Mouse (Mus musculus): Measurements from ENCODE around the gene Gm21973. TPM values are rescaled to one million over a fixed set of nuclear protein-coding genes. Genes with fewer than 3 reads are reported as not detected.

Gm21973 gene
- not detected in 2 replicates for polyA plus RNA-seq (2016; fragmentation: Nextera tagmentation; extraction: Ambion mirVana)

DNA sequence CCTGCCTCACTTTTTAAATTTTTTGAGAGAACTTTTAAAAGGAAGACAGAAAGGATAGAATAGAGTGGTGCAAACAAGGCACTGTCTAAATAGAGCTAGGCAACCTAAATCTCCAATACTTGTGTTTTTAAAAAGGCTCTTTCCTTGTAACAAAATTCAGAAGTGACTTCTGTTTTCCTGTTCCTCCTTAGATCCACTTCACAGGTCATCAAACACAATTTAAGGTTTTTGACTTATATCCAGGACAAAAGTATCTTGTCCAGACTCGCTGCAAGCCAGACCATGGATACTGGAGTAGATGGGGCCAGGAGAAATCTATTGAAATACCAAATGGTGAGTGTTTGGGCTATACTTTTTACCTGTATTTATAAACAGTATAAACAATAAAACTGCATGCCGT, at the start of gene Gm21973:
Gene Gm21973, plus strand, starts transcription at position 301 of the 400 bp plus-strand sequence.
- Histone ChIP-seq H3K27me3 (replicated peaks) (no peaks in the 10 kb centered on the region), H3K4me1 (no peaks in the 10 kb centered on the region), H3K9me3 (replicated peaks) (no peaks in the 10 kb centered on the region), H3K9ac (no peak within 1 kb of the TSS), H3K36me3 (no peaks in the 10 kb centered on the region), H3K4me3 (no peak within 1 kb of the TSS), H3K27ac (no peak within 1 kb of the TSS), H3K4me2 (no peak within 1 kb of the TSS)
- ATAC-seq = no peak
- WGBS (ENCODE audit: insufficient replicate concordance) = 61% methylated on average over 2 of the region's 2 CpGs

DNA sequence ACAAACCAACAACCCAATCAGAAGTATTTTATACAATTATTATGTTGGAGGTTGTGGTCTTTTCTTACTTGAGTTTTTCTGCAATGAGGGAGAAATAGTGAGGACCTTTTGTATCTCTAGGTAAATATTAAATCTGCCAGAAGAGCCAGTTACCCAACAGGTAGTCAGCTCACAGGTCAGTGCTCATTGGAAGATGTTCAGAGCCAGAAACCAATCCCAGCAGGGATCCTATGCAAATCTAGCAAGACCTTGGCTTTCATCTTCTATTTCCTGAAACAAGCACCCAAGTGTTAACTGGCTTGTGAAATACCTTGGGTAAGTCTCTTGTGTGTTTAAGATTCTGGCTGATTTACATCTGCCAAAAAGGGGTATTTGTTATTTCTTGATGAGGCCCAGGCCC, 48.8 kb upstream of the Gm21973 start:
- no peak overlapping the region for H3K27ac ChIP-seq
- no peak overlapping the region for H3K4me2 ChIP-seq
- ATAC-seq = no peak
- H3K36me3 ChIP-seq = no peaks in the 10 kb centered on the region
- no peaks in the 10 kb centered on the region for H3K9me3 ChIP-seq (replicated peaks)
- no peak overlapping the region for H3K9ac ChIP-seq
- H3K27me3 ChIP-seq (replicated peaks) = no peaks in the 10 kb centered on the region
- H3K4me1 ChIP-seq = no peaks in the 10 kb centered on the region
- no peak overlapping the region for H3K4me3 ChIP-seq

DNA sequence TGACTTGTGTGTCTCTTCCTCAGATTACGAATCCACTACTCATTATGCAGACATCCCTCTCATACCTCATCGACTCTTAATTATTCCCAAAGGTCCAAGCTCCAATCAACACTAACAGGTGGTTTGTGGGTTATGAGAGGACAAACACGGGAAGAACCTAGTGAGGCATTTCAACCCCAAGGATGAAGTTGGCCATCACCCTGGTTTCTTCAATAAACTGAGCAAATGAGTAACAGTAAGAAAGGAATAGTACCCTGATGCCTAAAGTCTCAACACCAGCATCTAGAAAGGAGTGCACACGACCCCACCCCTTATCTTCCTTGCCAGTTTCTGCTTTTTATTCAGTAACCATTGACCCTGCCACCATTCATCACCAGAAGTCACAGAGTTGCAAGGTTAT, 47.7 kb upstream of the Gm21973 start:
- Histone ChIP-seq H3K4me1 (no peaks in the 10 kb centered on the region), H3K36me3 (no peaks in the 10 kb centered on the region), H3K9ac (no peak overlapping the region), H3K27ac (no peak overlapping the region), H3K9me3 (replicated peaks) (no peaks in the 10 kb centered on the region), H3K4me2 (no peak overlapping the region), H3K27me3 (replicated peaks) (no peaks in the 10 kb centered on the region), H3K4me3 (no peak overlapping the region)
- no peak for ATAC-seq
- 57% methylated on average over 4 of the region's 4 CpGs for WGBS (ENCODE audit: insufficient replicate concordance)

- H3K9ac ChIP-seq = no peak overlapping the region
- H3K27ac ChIP-seq = no peak overlapping the region
- no peaks in the 10 kb centered on the region for H3K36me3 ChIP-seq
- no peak overlapping the region for H3K4me2 ChIP-seq
- no peaks in the 10 kb centered on the region for H3K4me1 ChIP-seq
- H3K27me3 ChIP-seq (replicated peaks) = no peaks in the 10 kb centered on the region
- no peak for ATAC-seq
- H3K4me3 ChIP-seq = no peak overlapping the region
- no peaks in the 10 kb centered on the region for H3K9me3 ChIP-seq (replicated peaks)
- 65% methylated on average over 5 of the region's 5 CpGs for WGBS (ENCODE audit: insufficient replicate concordance)
Observed at GRCm38 (mm10) chr15:10281546-10281945, 43.6 kb upstream of the Gm21973 start.

DNA sequence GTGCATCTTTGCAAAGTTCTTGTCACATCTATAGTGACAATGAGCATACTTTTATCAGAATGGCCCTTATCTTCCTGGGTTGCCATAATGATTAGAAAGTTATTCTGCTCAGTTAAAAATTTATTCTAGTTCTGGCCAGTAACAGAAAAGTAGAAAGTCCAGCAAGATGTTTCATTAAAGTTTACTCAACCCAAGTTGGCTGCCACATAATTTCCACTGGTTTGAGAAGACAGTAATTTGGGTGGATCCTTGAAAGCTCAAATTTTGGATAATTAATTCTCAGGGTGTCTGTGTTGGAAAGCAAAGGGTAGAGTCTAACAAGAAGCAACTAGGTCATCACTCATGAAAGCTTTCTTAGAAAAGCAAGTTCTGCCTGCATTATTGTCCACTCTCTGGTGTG, 41.5 kb upstream of the Gm21973 start:
- Histone ChIP-seq H3K27me3 (replicated peaks) (no peaks in the 10 kb centered on the region), H3K4me1 (no peaks in the 10 kb centered on the region), H3K9me3 (replicated peaks) (no peaks in the 10 kb centered on the region), H3K4me2 (no peak overlapping the region), H3K9ac (no peak overlapping the region), H3K4me3 (no peak overlapping the region), H3K36me3 (no peaks in the 10 kb centered on the region), H3K27ac (no peak overlapping the region)
- no peak for ATAC-seq

DNA sequence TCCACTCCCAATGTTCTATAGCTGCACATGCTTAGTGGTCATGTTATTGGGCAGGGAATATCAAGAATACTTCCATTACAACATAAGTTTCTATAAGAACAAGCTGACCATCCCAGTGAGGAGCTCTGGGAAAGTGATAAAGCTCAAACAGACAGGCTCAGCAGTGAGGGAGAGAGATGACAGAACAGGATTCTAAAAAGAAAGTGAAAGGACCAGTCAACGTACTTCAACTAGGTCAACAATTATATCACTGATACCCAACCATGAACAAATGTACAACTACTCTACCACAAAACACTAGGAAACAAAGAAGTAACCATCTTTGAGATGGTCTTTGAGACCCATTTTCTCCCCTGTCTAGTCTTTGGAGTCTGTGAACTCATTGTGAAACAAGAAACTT, 28.6 kb upstream of the Gm21973 start:
- Histone ChIP-seq H3K4me1 (no peaks in the 10 kb centered on the region), H3K27me3 (replicated peaks) (no peaks in the 10 kb centered on the region), H3K36me3 (no peaks in the 10 kb centered on the region), H3K9ac (no peak overlapping the region), H3K4me3 (no peak overlapping the region), H3K9me3 (replicated peaks) (no peaks in the 10 kb centered on the region), H3K4me2 (no peak overlapping the region), H3K27ac (no peak overlapping the region)
- 73% methylated on average over 1 of the region's 1 CpGs for WGBS (ENCODE audit: insufficient replicate concordance)
- ATAC-seq = no peak

GRCm38 (mm10) chr15:10298058-10298457, 27.1 kb upstream of the Gm21973 start:
- no peak for ATAC-seq
- H3K4me2 ChIP-seq = no peak overlapping the region
- no peaks in the 10 kb centered on the region for H3K27me3 ChIP-seq (replicated peaks)
- no peak overlapping the region for H3K27ac ChIP-seq
- H3K4me3 ChIP-seq = no peak overlapping the region
- no peak overlapping the region for H3K9ac ChIP-seq
- H3K9me3 ChIP-seq (replicated peaks) = no peaks in the 10 kb centered on the region
- 40% methylated on average over 1 of the region's 1 CpGs for WGBS (ENCODE audit: insufficient replicate concordance)
- H3K36me3 ChIP-seq = no peaks in the 10 kb centered on the region
- no peaks in the 10 kb centered on the region for H3K4me1 ChIP-seq

DNA sequence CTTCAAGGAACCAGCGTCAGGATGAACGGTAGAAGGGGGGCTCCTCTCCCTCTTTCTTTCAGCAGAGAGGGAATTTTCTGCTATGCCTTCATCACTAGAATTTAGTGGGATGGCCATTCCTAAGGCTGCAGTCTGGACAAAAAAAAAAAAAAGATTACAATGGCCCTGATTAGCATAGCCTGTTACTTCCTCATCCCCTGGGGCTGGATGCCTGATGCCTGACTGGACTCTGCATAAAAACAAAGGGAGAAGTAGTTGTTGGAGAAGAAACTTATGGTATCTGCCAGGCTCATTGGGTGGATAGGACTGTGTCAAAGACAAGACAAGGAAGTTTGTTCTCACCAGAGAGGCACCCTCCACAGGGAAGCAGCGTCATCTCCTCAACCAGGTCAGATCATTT, 25.7 kb upstream of the Gm21973 start:
- WGBS (ENCODE audit: insufficient replicate concordance) = 70% methylated on average over 3 of the region's 3 CpGs
- Histone ChIP-seq H3K4me1 (no peaks in the 10 kb centered on the region), H3K27me3 (replicated peaks) (no peaks in the 10 kb centered on the region), H3K9me3 (replicated peaks) (no peaks in the 10 kb centered on the region), H3K4me3 (no peak overlapping the region), H3K9ac (no peak overlapping the region), H3K4me2 (no peak overlapping the region), H3K27ac (no peak overlapping the region), H3K36me3 (no peaks in the 10 kb centered on the region)
- ATAC-seq = no peak

- ATAC-seq = no peak
- H3K27me3 ChIP-seq (replicated peaks) = no peaks in the 10 kb centered on the region
- WGBS (ENCODE audit: insufficient replicate concordance) = 57% methylated on average over 1 of the region's 1 CpGs
- H3K27ac ChIP-seq = no peak overlapping the region
- H3K4me2 ChIP-seq = no peak overlapping the region
- H3K4me1 ChIP-seq = no peaks in the 10 kb centered on the region
- no peak overlapping the region for H3K4me3 ChIP-seq
- no peaks in the 10 kb centered on the region for H3K9me3 ChIP-seq (replicated peaks)
- H3K9ac ChIP-seq = no peak overlapping the region
- no peaks in the 10 kb centered on the region for H3K36me3 ChIP-seq
Observed at GRCm38 (mm10) chr15:10306461-10306860, 18.7 kb upstream of the Gm21973 start.

- Histone ChIP-seq H3K4me3 (no peak overlapping the region), H3K9me3 (replicated peaks) (no peaks in the 10 kb centered on the region), H3K4me1 (no peaks in the 10 kb centered on the region), H3K36me3 (no peaks in the 10 kb centered on the region), H3K27me3 (replicated peaks) (no peaks in the 10 kb centered on the region), H3K4me2 (no peak overlapping the region), H3K9ac (no peak overlapping the region), H3K27ac (no peak overlapping the region)
- 53% methylated on average over 5 of the region's 5 CpGs for WGBS (ENCODE audit: insufficient replicate concordance)
- no peak for ATAC-seq
Observed at GRCm38 (mm10) chr15:10311826-10312225, 13.4 kb upstream of the Gm21973 start.

- Histone ChIP-seq H3K4me3 (no peak overlapping the region), H3K27ac (no peak overlapping the region), H3K36me3 (no peaks in the 10 kb centered on the region), H3K4me2 (no peak overlapping the region), H3K27me3 (replicated peaks) (no peaks in the 10 kb centered on the region), H3K9me3 (replicated peaks) (no peaks in the 10 kb centered on the region), H3K9ac (no peak overlapping the region), H3K4me1 (no peaks in the 10 kb centered on the region)
- no peak for ATAC-seq
- WGBS (ENCODE audit: insufficient replicate concordance) = 46% methylated on average over 7 of the region's 7 CpGs
Observed at GRCm38 (mm10) chr15:10313522-10314455, 11.4 kb upstream of the Gm21973 start.

DNA sequence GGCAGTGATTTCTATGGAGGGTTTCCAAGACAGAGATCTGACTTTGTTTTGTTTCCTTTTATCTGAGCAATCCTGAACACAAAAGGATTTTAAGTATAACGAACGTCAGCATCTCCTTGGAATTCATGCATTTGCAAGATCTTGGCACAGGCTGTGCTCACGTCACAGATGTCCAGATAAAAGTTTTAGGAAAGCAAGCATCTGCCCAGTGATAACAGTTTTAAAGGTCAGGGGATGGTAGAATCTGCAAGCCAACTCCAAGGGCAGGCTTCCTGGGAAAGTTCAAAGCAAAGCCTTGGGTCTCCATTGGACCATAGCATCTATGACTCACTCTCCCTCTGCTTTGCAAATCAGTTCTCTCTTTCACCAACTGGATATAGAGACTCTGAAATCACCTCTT, 5.4 kb downstream of the Gm21973 start:
- WGBS (ENCODE audit: insufficient replicate concordance) = 75% methylated on average over 3 of the region's 3 CpGs
- no peaks in the 10 kb centered on the region for H3K4me1 ChIP-seq
- no peak for ATAC-seq
- H3K36me3 ChIP-seq = no peaks in the 10 kb centered on the region
- H3K4me3 ChIP-seq = no peak overlapping the region
- H3K9me3 ChIP-seq (replicated peaks) = no peaks in the 10 kb centered on the region
- no peak overlapping the region for H3K27ac ChIP-seq
- no peak overlapping the region for H3K4me2 ChIP-seq
- no peaks in the 10 kb centered on the region for H3K27me3 ChIP-seq (replicated peaks)
- H3K9ac ChIP-seq = no peak overlapping the region

GRCm38 (mm10) chr15:10332566-10332965, 7.4 kb downstream of the Gm21973 start:
- WGBS (ENCODE audit: insufficient replicate concordance) = 57% methylated on average over 1 of the region's 1 CpGs

More at GRCm38 (mm10) chr15:10332566-10332965, 7.4 kb downstream of the Gm21973 start:
- no peak for ATAC-seq
- no peak overlapping the region for H3K4me3 ChIP-seq
- no peak overlapping the region for H3K4me2 ChIP-seq
- H3K9me3 ChIP-seq (replicated peaks) = no peaks in the 10 kb centered on the region
- H3K9ac ChIP-seq = no peak overlapping the region
- H3K36me3 ChIP-seq = no peaks in the 10 kb centered on the region
- no peak overlapping the region for H3K27ac ChIP-seq
- H3K4me1 ChIP-seq = no peaks in the 10 kb centered on the region
- no peaks in the 10 kb centered on the region for H3K27me3 ChIP-seq (replicated peaks)

Measured in liver, embryonic 12.5 days (tissue).